Mouse (Mus musculus) cerebellum, adult 8-10 months (tissue): Measurements from ENCODE around the gene Rnf133.

Experiments
- DNase-seq: peaks from one replicate; pipeline ENCODE4 v3.0.0; 2022

Rnf133 gene

GRCm38 (mm10) chr6:23650205-23650604 lies at the start of gene Rnf133:
TSS of gene Rnf133 (minus strand) at chr6:23650305.
- DNase-seq = no peak

- no peak for DNase-seq
Measured at GRCm38 (mm10) chr6:23678172-23678571, 28.1 kb upstream of the Rnf133 start.

- DNase-seq = no peak
Measured at GRCm38 (mm10) chr6:23655036-23655435, 4.9 kb upstream of the Rnf133 start, which contains the start of gene Rnf148. TSS of gene Rnf148 (minus strand) at chr6:23655136.

DNA sequence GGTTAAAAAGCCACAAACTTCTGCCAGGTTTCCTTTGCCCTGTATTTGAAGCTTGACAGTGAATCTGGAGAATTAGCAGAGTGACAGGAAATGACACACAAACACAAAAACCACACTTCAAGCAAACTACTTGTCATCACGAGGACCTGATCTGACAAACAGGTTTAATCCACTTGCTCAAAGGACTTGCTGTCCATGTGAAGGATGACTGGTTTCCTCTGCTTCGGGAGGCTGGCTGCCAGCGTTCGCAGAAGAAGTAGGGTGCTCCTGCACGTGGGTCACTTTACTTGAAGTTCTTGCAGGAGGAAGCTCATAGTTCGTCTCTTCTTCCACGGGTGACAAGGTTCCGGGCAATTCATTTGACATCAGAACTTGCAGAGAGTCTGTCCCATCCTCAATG lies 1.4 kb downstream of the Rnf133 start:
- no peak for DNase-seq

DNA sequence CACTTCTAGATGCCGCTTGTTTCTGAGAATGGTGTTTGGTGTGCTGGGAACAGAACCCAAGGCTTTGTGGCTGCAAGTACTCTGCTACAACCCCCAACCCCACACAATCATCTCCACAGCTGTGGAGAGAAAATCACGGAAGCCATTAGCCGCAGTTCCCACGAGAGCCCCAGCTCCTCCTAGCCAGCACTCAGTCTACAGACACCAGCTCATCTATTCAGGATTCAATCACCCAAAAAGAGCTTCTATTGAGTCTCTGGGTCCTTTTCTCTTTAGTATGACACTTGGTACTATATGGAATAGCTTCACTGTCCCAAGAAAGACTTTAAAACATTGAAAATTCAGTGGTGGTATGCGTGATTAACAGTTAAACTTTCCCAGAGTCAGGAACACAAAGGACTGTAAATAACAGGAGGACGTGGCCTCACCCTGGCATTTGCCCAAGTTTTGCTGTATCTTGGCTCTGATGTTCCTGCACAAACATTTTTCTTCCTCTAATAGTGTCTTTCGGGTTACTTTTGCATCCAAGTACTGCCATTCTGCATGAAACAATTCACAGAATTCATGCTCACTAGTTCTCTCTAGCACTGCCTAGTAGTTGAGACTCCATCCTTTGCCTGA lies 2.4 kb downstream of the Rnf133 start:
- DNase-seq = peak; percentile 35

DNA sequence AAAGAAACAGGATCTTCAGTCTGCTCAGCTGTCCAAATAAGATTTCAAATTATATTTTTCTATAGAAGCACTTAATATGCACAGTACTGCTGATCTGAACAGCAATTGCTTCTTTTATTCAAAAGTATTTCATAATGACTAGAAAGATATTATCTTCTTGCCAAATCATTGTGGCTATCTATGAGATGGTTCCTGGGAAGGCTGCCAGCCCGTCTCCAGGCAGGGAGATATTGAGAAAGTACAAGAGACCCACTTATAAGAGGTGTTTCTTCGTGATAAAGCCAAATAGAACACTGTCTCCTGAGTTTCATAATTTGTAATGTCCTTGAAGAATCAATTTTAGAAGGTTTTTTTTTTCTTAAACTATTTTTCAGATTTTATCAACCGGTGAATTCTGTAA lies 13.0 kb downstream of the Rnf133 start:
- DNase-seq = peak; percentile 59

GRCm38 (mm10) chr6:23635208-23635607 lies 14.9 kb downstream of the Rnf133 start:
- no peak for DNase-seq

- DNase-seq = peak; percentile 31
Measured at GRCm38 (mm10) chr6:23634016-23634415, 16.1 kb downstream of the Rnf133 start.

DNA sequence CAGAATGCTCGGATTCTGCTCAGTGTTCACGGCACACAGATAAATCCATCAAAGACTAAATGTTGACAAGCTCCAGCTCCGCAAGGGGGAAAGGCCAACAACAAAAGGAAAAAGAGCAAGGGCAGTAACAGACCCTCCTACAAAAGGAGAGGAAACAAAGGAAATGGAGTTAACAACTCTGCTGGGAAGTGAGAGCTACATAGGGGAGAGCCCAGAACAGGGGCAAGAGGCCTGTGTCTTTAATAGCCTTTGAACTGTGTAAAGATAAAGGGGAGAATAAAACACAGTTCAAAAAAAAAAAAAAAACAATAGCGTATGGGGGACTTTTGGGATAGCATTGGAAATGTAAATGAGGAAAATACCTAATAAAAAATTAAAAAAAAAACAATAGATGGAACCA lies 19.6 kb downstream of the Rnf133 start:
- no peak for DNase-seq
